Mouse (Mus musculus): ENCODE results near the gene Sox8. TPM values are rescaled to one million over a fixed set of nuclear protein-coding genes. Genes with fewer than 3 reads are reported as not detected.

The Sox8 gene
- polyA plus RNA-seq, 1 experiment from 2014 or later, result 5.8 TPM

DNA sequence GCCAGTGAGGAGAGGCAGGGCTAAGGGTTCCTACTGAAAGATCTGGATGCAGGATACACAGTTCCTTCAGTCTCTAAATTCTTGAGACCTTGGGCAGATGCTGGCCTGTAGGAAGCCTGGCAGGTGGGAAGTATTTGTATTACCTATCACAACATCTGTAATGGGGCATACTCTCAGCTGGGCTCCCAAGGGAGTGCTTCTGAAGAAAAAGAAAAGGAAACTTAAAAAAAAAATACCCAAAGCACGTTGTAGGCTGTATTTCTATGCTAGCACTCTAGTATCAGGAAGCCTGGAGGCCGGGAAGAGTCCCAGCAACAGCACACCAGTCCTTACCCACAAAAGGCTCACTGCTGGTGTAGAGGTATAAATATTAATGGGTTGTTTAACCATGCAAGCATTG is 7.2 kb upstream of the Sox8 start:
- Histone ChIP-seq H3K27ac (no peak overlapping the region), H3K9ac (no peak overlapping the region), H3K27me3 (replicated peaks) (no peaks in the 10 kb centered on the region), H3K4me2 (no peak overlapping the region), H3K4me1 (peaks cover 16% of the 10 kb centered on the region), H3K36me3 (no peaks in the 10 kb centered on the region), H3K9me3 (no peaks in the 10 kb centered on the region), H3K4me3 (replicated peaks) (no peak overlapping the region)
- WGBS, result 44% methylated on average over 2 of the region's 2 CpGs
- no peak for ATAC-seq (ENCODE audit: insufficient read depth, low FRiP score, low read depth)

DNA sequence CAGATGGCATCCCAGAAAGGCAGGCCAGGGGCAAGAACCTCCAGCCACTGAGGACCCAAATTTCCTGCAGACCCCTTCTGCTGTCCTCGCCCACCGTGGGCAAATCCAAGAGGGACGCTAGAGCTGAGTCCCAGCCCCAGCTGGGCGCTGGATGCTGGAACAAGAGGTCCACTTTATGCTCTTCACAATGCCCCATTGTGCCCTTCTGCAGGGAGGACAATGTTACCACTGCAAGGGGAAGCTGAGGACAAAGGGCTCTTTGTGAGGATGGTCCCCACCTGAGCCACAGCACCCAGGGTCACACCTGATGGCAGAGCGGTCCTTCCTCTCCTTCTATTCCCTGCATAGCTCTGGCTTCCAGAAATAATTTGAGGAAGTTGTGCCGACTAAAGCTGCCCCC is 6.8 kb upstream of the Sox8 start:
- H3K36me3 ChIP-seq, result no peaks in the 10 kb centered on the region
- H3K4me3 ChIP-seq (replicated peaks), result no peak overlapping the region
- H3K27ac ChIP-seq, result no peak overlapping the region
- H3K9ac ChIP-seq, result no peak overlapping the region
- no peaks in the 10 kb centered on the region for H3K27me3 ChIP-seq (replicated peaks)
- no peaks in the 10 kb centered on the region for H3K9me3 ChIP-seq
- no peak for ATAC-seq (ENCODE audit: insufficient read depth, low FRiP score, low read depth)
- WGBS, result 57% methylated on average over 6 of the region's 6 CpGs
- no peak overlapping the region for H3K4me2 ChIP-seq
- peaks cover 16% of the 10 kb centered on the region for H3K4me1 ChIP-seq

DNA sequence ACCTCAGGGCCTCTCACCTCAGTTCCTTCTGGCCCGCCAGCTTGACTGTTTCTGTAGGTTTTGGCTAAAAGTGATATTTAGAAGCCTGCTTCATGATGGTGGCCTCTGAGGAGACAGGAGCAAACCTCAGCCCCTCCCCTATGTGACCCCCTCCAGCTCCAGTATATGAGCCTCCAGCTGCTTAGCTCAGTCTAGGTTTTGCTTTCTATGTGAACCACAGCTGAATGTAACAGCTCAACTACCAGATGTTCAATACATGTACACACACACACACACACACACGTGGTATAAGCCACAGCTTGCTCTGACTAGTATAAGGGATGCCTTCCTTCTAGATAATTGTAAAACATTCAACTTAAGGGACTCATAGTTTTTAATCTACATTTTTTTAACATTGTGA is 5.5 kb upstream of the Sox8 start:
- Histone ChIP-seq H3K27me3 (replicated peaks) (no peaks in the 10 kb centered on the region), H3K4me2 (no peak overlapping the region)
- 60% methylated on average over 2 of the region's 2 CpGs for WGBS

DNA sequence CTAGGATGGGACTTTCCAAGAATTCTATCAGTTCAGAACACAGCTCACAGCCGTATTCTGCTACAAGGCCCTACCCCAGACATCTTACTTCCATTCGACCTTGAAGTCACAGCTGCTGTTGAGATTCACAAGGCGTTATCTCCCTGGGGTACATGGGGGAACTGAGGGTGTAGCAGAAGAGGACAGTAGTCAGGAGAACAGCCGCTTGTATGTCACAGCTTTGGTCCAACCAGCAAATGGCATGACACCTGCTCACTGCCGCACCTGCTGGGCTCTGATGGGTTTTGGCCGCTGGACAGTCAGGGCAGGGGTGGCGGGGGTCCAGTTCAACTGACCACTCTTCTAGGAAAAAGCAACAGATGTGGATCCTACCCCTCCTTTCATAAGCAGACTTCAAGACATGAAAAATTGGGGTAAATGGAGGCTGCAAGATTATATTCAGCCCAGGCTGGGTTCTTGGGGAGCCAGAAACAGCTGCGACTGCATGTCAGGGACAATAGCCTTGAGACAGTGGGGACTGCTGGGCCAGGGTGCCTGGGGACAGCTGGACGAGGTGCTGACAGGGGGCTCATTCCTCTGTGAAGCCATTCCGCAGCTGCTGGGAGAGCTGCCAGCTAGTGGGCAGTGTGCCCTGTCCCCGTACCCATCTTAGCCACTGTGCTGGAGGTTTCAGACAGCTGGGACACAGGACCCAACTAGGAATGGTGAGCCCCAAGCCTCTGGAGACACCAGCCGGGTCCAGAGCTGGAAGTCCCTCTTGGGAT is 4.9 kb upstream of the Sox8 start:
- H3K9ac ChIP-seq, result no peak overlapping the region
- no peak for ATAC-seq (ENCODE audit: insufficient read depth, low FRiP score, low read depth)
- H3K9me3 ChIP-seq, result no peaks in the 10 kb centered on the region
- H3K27me3 ChIP-seq (replicated peaks), result peaks cover under 1% of the 10 kb centered on the region; the same call in 1 of the 2 replicates
- no peaks in the 10 kb centered on the region for H3K36me3 ChIP-seq
- no peak overlapping the region for H3K27ac ChIP-seq
- 62% methylated on average over 12 of the region's 12 CpGs for WGBS
- H3K4me2 ChIP-seq, result no peak overlapping the region
- no peak overlapping the region for H3K4me3 ChIP-seq (replicated peaks)
- peaks cover 27% of the 10 kb centered on the region for H3K4me1 ChIP-seq

More for the DNA sequence above, 5.5 kb upstream of the Sox8 start:
- no peaks in the 10 kb centered on the region for H3K36me3 ChIP-seq
- no peaks in the 10 kb centered on the region for H3K9me3 ChIP-seq
- no peak overlapping the region for H3K9ac ChIP-seq
- ATAC-seq (ENCODE audit: insufficient read depth, low FRiP score, low read depth), result no peak
- H3K4me1 ChIP-seq, result peaks cover 22% of the 10 kb centered on the region
- no peak overlapping the region for H3K27ac ChIP-seq
- no peak overlapping the region for H3K4me3 ChIP-seq (replicated peaks)

DNA sequence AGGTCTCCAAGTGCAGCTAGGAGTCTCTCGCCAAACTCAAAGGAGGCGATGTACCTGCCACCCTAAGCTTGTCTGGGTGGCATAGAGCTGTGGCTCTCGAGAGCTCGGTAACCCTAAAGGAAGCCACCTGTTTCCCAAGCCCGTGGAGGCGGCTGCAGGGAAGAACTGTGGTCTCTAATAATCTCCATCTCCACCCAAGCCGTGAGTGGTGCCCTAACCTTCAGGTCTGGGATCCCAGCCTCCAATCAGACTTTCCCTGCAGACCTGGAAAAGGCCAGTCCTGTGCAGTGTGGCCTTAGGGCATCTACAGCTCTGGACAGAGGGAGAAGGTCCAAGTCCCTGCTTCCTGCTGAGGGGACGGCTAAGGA is 951 bp upstream of the Sox8 start:
- ATAC-seq (ENCODE audit: insufficient read depth, low FRiP score, low read depth), result no peak

DNA sequence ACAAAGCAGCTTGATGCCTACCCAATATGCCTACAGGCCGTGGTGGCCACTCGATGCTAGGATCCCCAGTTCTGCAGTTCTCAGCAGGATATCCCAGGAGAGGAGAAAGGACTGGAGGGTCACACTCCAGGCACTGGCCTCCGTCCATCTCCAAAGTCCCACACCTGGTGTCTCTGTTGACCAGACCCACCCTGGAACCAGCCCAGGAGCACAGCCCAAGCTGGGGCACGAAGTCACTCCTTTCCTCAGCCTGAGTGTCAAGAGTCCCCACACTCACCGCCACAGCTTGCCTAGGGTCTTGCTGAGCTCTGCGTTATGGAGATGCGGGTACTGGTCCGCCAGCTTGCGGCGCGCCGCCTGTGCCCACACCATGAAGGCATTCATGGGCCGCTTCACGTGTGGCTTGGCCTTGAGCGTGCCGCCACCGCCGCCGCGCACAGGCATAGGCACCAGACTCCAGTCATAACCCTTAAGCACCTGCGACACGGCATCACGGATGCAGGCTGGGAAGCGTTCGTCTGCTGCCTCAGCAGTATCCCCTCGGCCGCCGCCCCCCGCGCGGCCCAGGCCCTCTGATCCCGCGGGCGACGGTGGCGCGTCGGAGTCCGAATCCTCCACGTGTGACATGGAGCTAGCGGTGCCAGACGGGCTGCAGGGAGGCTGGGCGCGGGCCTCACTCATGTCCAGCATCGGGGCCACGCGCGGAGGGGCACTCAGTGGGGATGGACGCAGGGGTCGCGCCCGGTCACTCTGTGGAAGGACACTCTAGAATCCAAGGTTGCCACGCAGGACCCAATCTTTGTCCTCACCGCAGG is 446 bp downstream of the Sox8 start:
- Histone ChIP-seq H3K27me3 (replicated peaks) (peaks cover 22% of the 10 kb centered on the region), H3K9ac (peak overlapping the region; percentile 27; the same call in 1 of the 2 replicates), H3K4me1 (peaks cover 19% of the 10 kb centered on the region), H3K4me3 (replicated peaks) (peak overlapping the region; percentile 48), H3K27ac (no peak overlapping the region), H3K36me3 (no peaks in the 10 kb centered on the region), H3K4me2 (peak overlapping the region; percentile 92), H3K9me3 (no peaks in the 10 kb centered on the region)
- ATAC-seq (ENCODE audit: insufficient read depth, low FRiP score, low read depth), result peak; percentile 37
- 6% methylated on average over 54 of the region's 54 CpGs for WGBS

More for the DNA sequence above, 951 bp upstream of the Sox8 start:
- no peaks in the 10 kb centered on the region for H3K36me3 ChIP-seq
- peak overlapping the region; percentile 48 for H3K4me3 ChIP-seq (replicated peaks)
- H3K27ac ChIP-seq, result no peak overlapping the region
- H3K4me1 ChIP-seq, result peaks cover 22% of the 10 kb centered on the region
- H3K27me3 ChIP-seq (replicated peaks), result peaks cover 22% of the 10 kb centered on the region
- peak overlapping the region; percentile 92 for H3K4me2 ChIP-seq
- WGBS, result 12% methylated on average over 8 of the region's 8 CpGs
- H3K9me3 ChIP-seq, result no peaks in the 10 kb centered on the region
- H3K9ac ChIP-seq, result peak overlapping the region; percentile 20; the same call in 1 of the 2 replicates

DNA sequence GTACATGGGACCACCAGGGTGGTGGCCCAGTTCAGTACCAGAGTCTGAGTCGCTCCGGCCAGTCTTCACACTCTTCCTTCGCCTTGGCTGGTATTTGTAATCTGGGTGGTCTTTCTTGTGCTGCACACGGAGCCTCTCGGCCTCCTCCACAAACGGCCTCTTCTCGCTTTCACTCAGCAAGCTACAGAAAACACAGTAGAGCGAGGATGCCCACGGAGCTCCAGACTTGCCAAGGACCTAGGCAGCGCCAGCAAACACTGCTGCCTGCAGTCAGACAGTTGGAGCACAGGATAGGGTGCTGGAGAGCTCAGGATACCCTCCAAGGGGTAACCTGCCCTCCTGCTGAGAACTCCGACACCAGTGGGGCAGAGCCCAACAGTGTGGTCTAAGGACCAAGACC is 1.6 kb downstream of the Sox8 start:
- no peak overlapping the region for H3K27ac ChIP-seq
- H3K9ac ChIP-seq, result no peak overlapping the region
- WGBS, result 79% methylated on average over 11 of the region's 11 CpGs
- H3K4me2 ChIP-seq, result peak overlapping the region; percentile 23; the same call in 1 of the 2 replicates
- H3K27me3 ChIP-seq (replicated peaks), result peaks cover 22% of the 10 kb centered on the region
- peaks cover 19% of the 10 kb centered on the region for H3K4me1 ChIP-seq
- no peaks in the 10 kb centered on the region for H3K9me3 ChIP-seq
- no peaks in the 10 kb centered on the region for H3K36me3 ChIP-seq
- no peak for ATAC-seq (ENCODE audit: insufficient read depth, low FRiP score, low read depth)
- peak overlapping the region; percentile 19; the same call in 1 of the 2 replicates for H3K4me3 ChIP-seq (replicated peaks)

DNA sequence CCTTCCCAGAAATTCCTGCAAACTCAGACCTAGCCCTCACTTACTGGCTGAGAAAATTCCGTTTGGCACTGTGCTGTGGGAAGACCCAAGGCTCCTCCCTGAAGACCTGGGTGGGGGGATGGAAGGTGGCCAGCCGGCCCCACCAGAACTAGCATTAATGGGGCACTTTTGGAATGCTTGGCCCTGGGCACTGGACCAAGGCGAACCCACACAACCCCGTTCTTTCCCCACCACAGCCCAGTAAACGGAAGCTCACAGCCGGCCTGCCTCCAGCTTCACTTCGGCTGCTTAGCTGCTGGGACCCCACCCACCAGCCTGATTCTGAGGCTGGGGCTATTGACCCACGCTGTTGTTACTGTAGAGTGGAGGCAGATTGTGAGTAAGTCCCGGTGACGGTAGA is 2.3 kb downstream of the Sox8 start:
- no peak overlapping the region for H3K9ac ChIP-seq
- H3K27ac ChIP-seq, result no peak overlapping the region
- no peak for ATAC-seq (ENCODE audit: insufficient read depth, low FRiP score, low read depth)
- no peaks in the 10 kb centered on the region for H3K9me3 ChIP-seq
- peak overlapping the region; percentile 17; the same call in 1 of the 2 replicates for H3K4me3 ChIP-seq (replicated peaks)
- H3K4me2 ChIP-seq, result no peak overlapping the region
- WGBS, result 41% methylated on average over 10 of the region's 10 CpGs
- peaks cover 22% of the 10 kb centered on the region for H3K27me3 ChIP-seq (replicated peaks)
- no peaks in the 10 kb centered on the region for H3K36me3 ChIP-seq
- peaks cover 19% of the 10 kb centered on the region for H3K4me1 ChIP-seq

DNA sequence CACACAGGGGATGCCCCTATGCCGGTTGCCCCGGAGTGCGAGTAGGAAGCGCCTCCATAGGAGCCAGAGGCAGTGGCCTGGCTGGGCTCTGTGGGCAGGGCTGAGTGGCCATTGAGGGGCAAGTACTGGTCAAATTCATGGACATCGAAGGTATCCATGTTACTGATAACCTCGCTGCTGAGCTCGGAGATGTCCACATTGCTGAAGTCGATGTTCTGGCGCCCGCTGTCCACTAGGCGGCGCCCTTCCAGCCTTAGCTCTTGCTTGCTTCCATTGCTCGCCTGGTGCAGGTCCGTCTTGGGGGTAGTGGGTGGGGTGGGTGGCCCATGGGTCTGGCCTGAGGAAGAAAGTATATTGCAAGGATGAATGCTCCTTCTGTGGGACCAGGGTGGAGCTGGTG is 2.7 kb downstream of the Sox8 start:
- no peaks in the 10 kb centered on the region for H3K9me3 ChIP-seq
- WGBS, result 20% methylated on average over 14 of the region's 14 CpGs
- H3K4me3 ChIP-seq (replicated peaks), result no peak overlapping the region
- no peak for ATAC-seq (ENCODE audit: insufficient read depth, low FRiP score, low read depth)
- no peak overlapping the region for H3K27ac ChIP-seq
- no peaks in the 10 kb centered on the region for H3K36me3 ChIP-seq
- peaks cover 22% of the 10 kb centered on the region for H3K27me3 ChIP-seq (replicated peaks)
- H3K4me1 ChIP-seq, result peaks cover 19% of the 10 kb centered on the region
- H3K4me2 ChIP-seq, result peak overlapping the region; percentile 3; the same call in 1 of the 2 replicates
- no peak overlapping the region for H3K9ac ChIP-seq

DNA sequence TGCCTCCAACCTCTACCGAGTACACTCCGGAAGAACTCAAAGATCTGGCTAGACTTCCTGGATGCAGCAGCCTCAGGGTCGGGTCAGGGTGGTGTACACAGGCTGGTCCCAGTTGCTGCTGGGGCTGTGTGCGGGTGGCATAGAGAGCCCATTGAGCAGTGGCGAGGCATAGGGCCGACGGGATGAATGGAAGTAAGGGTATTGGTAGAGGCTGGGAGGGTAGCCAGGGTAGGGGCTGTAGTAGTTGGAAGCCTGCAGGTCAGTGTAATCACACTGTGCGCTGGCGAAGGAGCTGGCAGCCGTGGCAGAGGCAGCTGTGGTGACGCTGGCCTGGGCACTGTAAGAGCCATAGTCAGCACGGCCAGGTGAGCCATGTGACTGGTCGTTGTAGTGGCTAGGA is 3.2 kb downstream of the Sox8 start:
- Histone ChIP-seq H3K4me3 (replicated peaks) (no peak overlapping the region), H3K9me3 (no peaks in the 10 kb centered on the region), H3K4me2 (peak overlapping the region; percentile 3; the same call in 1 of the 2 replicates), H3K4me1 (peaks cover 19% of the 10 kb centered on the region), H3K36me3 (no peaks in the 10 kb centered on the region), H3K9ac (no peak overlapping the region), H3K27me3 (replicated peaks) (peaks cover 22% of the 10 kb centered on the region), H3K27ac (no peak overlapping the region)
- 74% methylated on average over 13 of the region's 13 CpGs for WGBS
- no peak for ATAC-seq (ENCODE audit: insufficient read depth, low FRiP score, low read depth)

DNA sequence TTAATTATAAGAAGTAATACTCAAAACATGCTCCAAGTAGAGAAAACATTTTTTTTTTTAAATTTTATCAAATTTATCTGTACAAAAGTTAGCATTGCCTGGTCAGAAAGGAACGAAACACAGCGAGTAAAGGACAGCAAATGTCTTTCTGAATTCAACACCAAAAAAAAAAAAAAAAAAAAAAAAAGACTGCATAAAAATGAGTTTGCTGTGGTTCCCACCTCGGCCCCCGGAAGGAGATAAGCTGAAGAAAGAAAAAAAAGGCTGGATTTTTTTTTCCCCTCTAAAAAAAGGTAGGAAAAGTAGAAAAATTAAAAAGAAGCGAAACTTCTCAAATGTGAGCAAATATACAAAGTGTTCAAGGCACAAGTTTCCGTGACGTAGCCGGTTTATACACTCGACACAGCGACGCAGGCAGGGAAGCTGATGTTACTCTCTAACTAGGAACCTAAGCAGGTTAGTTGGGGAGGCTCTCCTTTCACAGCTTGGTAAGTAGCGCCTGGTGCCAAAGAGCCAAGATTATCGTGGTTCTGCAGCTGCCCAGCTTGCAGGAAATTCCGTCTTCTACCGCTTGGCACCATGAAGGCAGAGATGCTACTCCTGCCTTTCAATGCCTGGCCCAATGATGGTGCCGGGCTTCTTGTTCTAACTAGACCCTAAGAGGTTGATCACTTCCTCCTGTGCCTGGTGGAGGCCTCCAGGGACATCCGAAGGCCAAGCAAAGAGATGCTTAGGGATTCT is 4.5 kb downstream of the Sox8 start:
- 76% methylated on average over 17 of the region's 17 CpGs for WGBS
- peaks cover 13% of the 10 kb centered on the region for H3K4me1 ChIP-seq
- no peaks in the 10 kb centered on the region for H3K36me3 ChIP-seq
- H3K9me3 ChIP-seq, result no peaks in the 10 kb centered on the region
- H3K27ac ChIP-seq, result no peak overlapping the region
- H3K4me2 ChIP-seq, result no peak overlapping the region
- no peak overlapping the region for H3K4me3 ChIP-seq (replicated peaks)
- ATAC-seq (ENCODE audit: insufficient read depth, low FRiP score, low read depth), result no peak
- H3K27me3 ChIP-seq (replicated peaks), result peaks cover 22% of the 10 kb centered on the region
- no peak overlapping the region for H3K9ac ChIP-seq
